Mouse (Mus musculus) heart, adult 11 months (tissue): ENCODE results near the gene Treh.

Experiments
- DNase-seq: peaks from one replicate; pipeline ENCODE4 v3.0.0; 2022

The Treh gene

DNA sequence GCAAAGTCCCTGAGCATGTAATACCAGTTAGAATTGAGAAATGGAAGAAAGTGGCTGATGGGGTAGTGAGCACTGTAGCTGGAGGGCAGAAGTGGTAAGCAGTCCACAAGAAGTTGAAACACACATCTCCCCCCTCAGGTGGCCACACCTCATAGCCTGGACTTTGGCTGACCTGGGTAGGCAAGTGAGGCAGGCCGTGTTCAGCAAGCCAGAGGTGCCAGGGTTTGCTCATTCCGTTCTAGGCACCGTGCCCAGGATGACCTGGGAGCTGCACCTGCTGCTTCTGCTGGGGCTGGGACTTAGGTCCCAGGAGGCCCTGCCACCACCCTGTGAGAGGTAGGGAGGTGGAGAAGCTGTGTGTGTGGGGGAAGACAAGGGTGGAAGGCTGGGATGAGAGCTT lies at the start of gene Treh:
Gene Treh, plus strand, starts transcription at position 229 of the 400 bp plus-strand sequence.
- peak; percentile 83 for DNase-seq

DNA sequence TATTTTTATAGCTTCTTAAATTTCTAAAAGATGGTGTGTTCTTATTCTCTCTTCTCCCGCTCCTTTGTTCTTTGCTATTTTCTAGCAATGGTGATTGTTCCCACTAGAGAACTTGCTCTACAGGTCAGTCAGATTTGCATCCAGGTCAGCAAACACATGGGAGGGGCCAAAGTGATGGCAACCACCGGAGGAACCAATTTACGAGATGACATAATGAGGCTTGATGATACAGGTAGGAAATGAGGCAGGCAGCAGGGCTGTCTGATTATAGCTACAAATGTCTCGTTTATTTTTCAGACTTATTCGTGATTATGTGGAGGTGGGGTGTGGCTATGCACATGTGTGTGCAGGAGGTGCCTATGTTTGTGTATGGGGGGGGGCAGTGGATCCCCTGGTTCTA lies 48.6 kb upstream of the Treh start:
- DNase-seq: peak; percentile 57

DNA sequence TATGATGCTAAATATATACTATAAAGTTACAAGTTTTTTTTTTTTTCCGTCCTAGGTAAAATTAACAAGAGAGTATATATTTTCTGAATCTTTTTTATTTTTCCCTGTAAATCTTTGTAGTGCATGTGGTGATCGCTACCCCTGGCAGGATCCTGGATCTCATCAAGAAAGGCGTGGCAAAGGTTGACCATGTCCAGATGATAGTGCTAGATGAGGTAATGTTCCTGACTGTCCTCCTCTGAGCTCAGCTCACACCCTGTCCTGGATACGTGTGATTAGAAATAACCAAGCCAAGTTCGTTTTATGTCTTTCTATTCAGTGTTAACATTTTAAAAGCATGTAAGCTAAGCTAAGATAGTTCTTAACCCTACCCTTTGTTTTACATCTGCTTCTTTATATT lies 46.8 kb upstream of the Treh start:
- peak; percentile 58 for DNase-seq

DNA sequence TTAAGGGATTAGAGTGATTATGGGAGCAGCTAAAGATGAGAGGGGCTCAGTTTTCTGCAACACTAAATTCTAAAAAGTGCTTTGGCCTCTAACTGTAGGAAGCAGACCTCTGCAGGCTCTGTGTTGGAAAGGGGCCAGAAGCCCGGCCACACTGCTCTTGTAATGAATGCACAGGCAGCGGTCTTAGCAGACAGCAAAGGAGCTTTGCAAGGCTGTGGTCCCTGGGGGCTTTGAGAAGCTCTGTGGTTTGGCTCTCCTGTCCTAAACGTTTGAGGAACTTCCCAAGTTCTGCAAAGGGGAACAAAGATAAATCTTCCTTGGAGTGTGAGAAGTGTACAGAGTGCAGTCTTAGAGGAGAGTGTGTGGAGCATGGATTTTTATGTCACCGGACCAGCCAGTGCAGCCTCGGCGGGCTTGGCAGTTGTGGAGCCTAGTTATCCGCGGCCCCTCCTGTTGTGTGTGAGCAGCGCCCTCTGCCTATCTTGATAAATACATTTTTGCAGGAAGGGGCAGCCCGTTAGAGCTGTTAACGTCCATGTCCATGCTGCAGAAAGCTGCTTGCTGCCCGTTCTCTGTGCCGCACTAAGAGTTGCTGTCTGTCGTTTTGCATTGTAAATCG lies 35.4 kb upstream of the Treh start:
- DNase-seq: peak; percentile 95

DNA sequence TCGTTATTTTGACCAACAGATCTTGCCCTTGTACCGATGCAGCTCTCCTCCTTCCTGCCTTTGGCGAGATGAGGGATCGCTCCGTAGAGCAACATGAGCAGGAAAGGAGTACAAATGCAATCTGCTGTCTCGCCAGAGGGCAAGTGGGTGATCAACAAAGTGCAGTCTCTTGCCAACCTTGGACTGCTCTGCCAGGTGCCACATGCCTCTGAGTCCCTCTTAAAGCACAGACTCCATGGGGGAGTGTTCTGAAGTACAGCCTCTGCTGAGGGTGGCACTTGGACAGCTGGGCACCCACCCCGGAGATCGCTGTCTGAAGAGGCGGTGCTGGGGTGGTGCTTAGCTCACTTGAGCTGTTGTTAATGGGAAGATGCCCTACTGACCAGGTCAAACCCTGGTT lies 34.3 kb upstream of the Treh start:
- DNase-seq: peak; percentile 95

DNA sequence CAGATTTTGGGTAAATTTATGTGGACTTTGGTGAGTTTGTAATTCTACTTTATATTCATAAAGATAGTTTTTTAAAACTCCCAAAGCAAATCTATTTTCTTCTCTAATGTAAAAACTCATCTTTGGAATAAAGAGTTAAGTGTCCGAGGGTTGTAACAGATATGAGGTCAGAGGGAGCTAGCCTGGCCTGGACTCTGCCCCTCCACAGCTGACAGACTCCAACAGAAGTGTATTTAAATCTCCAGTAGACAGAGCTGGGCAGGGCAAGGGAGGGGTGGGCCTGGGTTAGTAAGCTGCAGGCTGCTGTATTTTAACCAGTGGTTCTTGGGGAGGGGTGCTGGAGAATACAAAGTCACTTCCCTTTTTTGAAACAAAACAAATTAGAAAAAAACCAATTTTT lies 33.0 kb upstream of the Treh start:
- DNase-seq: peak; percentile 83

DNA sequence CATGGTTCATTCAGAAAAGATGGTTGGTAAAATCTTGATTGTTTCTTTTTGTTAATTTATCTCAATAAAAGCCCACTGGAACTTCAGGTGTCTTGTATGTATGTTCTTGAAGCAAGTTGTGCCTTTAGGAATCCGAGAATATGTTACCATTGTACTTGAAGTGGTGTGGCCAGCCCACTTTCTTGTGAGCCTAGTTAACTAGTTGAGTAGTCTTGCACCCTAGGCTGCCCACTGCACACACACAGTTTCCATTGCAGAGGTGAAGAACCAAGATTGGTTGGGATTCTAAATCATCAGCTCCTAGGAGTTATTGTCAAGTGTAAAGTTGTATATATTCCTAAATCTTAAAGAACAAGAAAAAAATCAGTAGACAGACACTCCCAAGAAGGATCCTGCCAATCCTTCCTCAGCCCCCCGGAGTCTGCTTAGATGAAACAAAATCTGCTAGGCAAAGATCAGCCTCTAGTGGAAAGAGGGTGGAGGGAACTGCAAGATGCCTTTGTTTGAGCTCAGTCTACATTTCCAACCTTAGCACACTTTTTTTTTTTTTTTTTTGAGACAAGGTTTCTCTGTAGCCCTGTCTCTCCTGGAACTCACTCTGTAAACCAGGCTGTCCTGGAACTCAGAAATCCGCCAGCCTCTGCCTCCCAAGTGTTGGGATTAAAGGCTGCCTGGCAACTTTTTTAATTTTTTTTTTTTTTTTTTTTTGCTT lies 32.2 kb upstream of the Treh start:
- DNase-seq: peak; percentile 52

DNA sequence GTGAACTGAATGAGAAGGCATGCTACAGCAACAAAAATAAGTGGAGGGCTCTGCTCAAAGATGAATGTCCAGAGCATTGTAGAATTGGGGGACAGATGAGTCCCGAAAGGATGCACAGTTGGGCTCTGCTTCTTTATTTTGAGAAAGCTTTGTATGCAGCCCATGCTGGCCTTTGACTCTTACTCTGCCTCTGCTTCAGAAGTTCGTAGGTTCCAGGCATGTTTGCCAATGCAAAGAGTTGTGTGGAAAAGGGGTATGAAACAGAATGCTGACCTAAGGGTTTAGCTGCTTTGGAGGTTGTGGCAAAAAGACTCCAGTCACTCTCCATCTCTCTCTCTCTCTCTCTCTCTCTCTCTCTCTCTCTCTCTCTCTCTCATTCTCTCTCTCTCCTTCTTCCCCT lies 31.4 kb upstream of the Treh start:
- peak; percentile 44 for DNase-seq

DNA sequence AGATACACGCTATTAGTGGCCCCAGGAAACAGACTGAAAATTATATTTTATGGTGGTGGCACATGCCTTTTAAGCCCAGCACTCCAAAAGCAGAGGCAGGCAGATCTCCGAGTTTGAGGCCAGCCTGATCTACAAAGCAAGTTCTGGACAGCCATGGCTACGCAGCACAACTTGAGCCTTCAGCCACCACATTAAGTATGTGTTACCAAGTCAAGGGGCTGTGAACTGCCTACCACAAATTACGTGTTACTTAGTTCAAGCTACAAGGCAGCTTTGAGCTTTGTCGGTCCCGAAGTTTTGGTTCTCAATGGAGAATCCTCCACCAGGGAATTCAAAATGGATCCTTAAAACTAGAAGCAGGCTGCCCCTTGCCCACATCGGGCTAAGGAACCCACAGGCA lies 29.9 kb upstream of the Treh start:
- DNase-seq: peak; percentile 71

DNA sequence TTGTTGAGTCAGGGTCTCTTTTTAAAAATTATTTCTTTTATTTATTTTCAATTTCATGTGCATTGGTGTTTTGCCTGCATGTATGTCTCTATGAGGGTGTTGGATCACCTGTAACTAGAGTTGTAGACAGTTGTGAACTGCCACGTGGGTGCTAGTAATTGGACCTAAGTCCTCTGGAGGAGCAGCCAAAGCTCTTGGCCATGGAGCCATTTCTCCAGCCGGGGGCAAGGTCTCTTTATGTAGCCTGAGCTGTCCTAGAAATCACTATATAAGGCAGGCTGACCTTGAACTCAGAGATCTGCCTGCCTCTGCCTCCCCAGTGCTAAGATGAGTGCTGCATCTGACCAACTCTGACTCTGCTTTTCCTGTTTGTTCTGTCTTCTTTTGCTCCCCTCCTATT lies 28.8 kb upstream of the Treh start:
- peak; percentile 70 for DNase-seq

DNA sequence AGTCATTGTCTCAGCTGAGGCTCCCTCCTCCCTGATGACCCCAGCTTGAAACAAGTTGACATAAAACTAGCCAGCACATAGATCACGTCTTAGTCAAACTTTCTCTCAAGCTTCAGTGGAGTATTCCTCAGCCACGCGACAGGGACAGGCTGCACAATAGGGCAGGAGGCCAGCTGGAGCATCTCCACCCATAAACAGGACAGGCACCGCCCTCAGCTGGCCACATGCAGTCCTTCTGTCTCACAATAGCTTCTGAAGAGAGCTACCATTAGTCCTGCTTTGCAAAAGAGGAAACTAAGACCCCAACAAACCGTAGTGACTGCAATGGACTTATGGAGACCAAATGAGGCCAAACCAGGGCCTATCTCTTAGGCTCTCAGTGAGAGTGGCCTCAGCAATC lies 27.6 kb upstream of the Treh start:
- DNase-seq: peak; percentile 97

DNA sequence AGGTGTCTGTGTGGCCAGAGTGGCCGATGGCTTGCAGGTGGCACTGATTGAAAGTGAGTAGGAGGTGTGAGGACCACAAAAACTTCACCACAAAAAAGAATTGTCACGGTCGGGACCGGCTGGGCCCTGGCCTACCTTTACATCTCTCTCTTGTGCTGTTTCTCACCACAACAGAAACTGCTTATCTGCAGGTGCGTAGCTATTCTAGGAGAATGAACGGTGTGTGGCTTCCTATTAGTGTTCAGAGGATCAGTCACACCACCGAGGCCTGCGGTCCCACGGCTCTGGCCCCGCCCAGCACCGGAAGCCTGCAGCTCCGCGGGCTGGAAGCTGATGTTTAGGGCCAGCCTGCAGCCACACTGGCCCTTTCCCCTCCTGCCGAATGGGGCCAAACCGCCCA lies 27.1 kb upstream of the Treh start:
- DNase-seq: peak; percentile 95

DNA sequence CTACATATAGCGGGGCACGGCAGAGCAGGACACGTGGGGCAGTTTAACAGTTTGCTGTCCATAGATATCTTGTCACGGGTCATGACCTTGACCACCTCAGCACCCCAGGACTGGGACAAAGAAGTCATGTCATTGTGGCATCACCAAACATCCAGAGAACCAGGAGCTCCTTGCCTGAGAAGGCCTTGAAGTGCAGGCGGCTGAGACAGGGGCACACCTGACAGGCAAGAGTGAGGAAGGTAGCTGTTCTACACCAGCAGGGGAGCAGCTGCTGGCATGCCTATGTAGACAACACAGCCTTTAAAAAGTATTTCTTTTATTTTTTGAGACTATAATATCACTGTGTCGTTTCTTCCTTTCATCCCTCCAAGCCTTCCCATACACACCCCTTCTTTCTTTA lies 26.7 kb upstream of the Treh start:
- no peak for DNase-seq

DNA sequence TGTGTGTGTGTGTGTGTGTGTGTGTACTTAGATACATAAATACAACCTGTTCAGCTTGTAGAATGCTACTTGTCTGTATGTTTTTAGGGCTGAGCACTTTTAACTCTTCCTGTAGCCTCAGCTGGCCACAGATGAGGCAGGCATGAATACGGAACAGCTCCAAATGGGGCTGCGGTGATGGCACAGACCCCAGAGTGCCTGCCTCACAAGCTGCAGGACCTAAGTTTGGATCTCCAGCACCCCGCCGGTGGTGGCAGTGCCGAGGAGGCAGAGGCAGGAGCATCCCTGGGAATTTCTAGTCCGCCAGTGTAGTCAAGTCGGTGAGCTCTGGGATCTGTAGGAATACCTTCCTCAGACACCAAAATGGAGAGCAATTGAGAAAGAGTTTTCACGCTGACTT lies 26.0 kb upstream of the Treh start:
- DNase-seq: peak; percentile 64

DNA sequence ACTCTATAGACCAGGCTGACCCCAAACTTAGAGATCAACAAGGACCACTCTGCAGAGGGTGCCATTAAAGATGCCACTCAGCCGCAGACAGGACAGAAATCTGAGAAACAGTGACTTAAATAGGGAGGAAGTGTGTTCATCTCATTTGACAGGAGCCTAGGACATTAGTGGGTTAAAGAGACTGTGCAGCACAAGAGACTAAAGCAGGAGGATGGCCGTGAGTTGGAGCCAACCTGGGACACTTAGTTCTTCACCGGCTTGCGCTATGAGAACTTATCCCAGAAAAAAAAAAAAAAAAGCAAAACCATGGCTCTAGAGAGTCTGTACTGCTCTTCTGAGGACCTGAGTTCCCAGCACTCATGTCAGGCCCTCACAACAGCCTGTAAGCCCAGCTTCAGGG lies 25.4 kb upstream of the Treh start:
- DNase-seq: peak; percentile 68

DNA sequence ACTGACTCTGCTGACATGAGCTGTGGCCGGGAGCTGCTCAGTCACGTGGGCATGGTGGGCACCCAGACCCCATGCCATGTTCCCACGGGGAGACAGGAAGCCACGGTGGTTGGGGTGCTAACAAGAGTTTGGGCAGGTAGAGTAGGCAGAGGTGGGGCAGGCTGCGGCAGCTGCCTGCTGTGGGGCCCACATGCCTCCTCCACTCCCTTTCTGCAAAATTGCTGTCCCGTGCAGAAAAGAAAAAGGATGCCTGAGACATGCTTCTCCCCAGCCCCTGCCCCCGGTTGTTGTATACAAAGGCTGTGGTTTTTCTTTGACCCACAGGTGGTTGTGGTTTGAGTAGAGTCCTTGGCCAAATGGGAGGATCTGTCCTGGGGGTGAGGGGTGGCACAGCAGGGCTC lies 24.2 kb upstream of the Treh start:
- DNase-seq: peak; percentile 86

DNA sequence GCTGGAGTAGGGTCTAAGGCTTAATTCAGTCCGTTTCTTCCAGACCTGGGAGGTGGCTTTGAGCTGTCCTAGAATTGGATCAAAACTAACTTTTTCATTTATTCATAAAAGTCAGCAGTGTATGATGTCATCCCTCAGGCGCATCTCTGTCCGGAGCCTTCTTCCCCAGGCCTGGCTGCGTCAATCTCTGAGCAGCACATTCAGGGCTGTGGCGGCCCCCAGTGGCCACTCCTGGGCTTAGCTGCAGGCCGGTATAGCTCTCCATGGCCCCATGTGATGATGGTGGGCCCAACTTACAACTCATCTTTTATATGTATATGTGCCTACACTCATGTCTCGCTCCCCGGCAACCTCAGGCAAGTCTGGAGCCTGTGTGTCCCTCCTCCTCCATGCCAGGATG lies 21.0 kb upstream of the Treh start:
- peak; percentile 95 for DNase-seq

DNA sequence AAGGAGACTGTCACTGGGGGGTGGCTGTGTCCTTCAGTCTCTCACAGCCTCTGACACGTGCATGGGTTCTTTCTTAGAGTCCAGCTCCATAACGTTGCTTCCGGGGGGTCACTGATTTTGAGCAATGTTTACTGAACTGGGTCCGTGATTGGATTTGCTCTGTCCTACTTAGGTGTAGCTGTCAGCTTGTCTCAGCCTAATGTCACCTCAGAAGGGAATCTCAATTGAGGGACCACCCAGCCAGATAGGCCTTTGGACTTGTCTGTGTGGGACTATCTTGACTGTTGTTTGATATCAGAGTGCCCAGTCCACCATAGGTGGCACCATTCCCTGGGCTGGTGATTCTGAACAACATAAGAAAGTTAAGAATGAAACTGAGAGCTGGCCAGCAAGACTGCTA lies 19.1 kb upstream of the Treh start:
- DNase-seq: peak; percentile 84

DNA sequence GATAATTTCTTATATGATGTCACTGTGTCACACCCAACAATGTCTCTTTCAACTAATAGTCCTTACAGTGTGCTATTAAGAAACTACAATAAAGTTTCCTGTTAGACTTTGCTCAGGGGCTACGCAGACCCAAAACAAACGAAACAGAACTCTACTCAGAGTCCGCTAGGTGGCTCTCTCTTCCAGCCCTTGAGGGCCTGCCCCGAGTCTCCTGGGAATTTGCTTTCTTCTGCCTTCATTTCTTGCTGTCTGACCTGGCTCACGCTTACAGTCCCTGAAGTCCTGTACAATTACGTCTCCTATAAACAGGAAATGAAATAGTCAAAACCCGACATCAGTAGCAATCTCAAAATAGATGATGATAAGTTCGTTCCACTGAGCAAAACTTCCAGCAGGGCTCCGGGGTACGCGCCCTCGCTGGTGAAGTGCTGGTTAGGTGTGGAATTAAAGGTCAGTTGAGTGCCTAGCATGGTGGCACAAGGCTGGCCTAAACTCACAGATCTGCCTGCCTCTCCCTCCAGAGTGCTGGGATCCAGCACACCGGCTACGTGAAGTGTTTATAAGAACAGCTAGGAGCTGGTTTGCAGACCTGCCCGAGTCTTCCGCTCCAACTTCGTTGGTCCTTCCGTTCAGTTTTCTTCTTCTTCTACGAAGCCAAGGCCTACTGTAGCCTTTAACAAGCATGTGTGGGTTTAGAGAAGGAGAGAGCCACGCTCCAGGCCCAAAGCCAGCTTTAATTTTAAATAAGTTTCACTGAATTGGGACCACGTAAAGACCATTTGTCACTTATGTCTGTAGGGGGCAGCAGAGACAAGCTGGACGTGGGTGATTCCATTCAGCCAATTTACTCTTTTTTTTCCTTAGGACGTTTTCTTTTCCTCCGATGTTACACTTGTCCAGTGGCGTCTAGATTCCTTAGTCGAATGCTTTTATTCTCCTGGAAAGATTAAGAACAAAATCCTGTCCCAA lies 17.7 kb upstream of the Treh start:
- DNase-seq: peak; percentile 96

DNA sequence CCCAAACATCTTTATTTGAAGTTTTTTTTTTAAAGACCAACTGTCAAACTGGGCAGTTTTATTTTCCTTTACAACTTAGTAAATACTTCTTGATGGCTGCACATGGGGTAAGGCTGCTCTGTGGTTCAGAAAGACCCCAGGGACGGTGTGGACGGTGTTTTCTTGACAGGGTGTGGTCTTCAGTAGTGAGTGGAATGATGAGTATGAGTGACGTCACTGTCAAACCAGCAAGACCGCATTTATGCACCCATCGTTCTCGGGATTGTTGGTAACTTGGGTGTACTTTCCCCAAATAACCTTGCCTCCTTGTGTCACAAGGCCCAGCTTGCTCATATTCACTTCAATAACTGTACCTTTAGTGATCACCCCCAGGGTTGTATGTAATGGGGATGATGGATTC lies 9.3 kb upstream of the Treh start:
- DNase-seq: peak; percentile 16

DNA sequence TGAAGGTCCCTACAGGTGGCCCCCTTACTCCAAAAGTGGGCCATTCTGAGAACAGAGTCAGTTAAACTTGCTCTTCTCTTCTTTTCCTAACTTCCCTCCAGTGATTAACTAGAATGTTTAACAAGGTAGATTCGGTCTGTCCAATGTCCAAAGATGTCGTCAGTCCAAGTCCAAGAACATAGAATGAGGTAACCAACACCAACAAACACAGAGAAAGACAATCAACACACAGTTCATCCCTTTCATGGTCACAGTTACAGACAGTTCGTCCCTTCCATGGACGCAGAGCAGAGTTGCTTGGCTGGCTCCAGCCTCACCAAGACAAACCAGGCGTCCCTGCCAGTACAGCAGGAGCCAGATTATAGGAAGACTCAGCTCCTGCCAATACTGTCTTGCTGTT lies 1.6 kb upstream of the Treh start:
- DNase-seq: peak; percentile 58

DNA sequence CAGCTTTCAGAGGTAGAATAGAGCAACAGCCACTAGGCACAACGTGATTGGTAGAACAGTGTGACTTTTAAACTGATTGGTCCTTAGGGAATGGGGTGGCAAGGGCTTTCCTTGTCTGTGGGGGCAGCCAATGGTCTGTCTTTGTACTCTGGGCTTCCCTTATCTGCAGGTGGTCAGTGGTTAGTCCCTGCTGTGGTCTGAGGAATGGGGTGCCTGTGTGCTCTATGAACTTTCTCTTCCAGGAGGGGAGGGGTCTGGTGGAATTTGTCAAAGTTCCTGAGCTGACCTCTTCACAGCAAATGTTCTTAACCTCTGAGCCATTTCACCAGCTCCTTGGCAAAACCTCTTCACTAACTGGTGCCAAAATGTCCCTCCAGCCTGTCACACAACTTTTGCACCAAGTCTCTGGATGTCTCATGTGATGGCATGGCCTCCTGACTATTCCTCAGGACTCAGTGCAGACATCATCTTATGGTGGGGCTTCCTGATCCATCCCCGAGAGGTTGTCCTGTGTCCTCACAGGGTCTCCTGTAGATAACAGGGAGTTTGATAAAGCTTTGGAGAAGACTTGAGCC lies 655 bp upstream of the Treh start:
- DNase-seq: peak; percentile 64

DNA sequence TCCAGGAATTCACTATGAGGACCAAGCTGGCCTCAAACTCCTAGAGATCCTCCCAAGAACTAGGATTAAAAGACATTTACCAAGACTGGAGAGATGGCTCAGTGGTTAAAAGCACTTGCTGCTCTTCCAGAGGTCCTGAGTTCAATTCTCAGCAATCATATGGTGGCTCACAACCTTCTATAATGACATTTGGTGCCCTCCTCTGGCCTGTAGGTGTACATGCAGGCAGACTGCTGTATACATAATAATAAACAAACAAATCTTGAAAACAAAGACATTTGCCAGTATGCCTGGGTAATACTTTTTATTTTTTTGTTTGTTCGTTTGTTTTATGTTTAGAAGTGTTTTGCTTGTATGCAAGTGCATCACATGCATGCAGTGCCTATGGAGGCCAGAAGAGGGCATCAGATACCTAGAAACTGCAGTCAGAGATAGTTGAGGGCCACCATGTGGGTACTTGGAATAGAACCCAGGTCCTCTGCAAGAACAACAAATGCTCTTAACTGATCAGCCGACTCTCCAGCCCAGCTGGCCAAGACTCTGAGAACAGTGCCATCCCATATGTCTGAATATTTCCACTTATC lies 5.3 kb downstream of the Treh start:
- peak; percentile 39 for DNase-seq
